Mouse (Mus musculus) erythroid progenitor cell, adult 5-6 weeks (primary cell): Measurements from ENCODE around the gene Plcb4. TPM values are rescaled to one million over a fixed set of nuclear protein-coding genes. Genes with fewer than 3 reads are reported as not detected.
"Not testable (repeated sequence)": the region's sequence is repeated elsewhere in the genome, so short reads cannot be mapped to it uniquely, and the experiment has no call there.

Source experiments
- ATAC-seq: replicated peaks from 2 replicates; pipeline ENCODE4 v1.8.0; 2016; ENCODE audit warnings: moderate number of reproducible peaks, mild to moderate bottlenecking, moderate TSS enrichment, inconsistent platforms; ENCODE audit not compliant: poor library complexity, low FRiP score, severe bottlenecking
- total RNA-seq, 2 experiments: library from RNA; stranded (forward) in 1 of 2; stranded (reverse) in 1 of 2; fragments of 150-400 nt in 1 of 2; fragments of 186-747, 209-891 nt in 1 of 2; gene quantifications; 2 replicates each; pipeline versions ENCODE4 v1.2.3 to v1.2.4; 2015 to 2017; ENCODE audit warnings: low replicate concordance in 2 of 2

The Plcb4 gene
- total RNA-seq, 2 experiments from 2014 or later: 0.84 to 1.2 TPM

GRCm38 (mm10) chr2:135873761-135874160 lies 214.9 kb downstream of the Plcb4 start:
- no peak for ATAC-seq

DNA sequence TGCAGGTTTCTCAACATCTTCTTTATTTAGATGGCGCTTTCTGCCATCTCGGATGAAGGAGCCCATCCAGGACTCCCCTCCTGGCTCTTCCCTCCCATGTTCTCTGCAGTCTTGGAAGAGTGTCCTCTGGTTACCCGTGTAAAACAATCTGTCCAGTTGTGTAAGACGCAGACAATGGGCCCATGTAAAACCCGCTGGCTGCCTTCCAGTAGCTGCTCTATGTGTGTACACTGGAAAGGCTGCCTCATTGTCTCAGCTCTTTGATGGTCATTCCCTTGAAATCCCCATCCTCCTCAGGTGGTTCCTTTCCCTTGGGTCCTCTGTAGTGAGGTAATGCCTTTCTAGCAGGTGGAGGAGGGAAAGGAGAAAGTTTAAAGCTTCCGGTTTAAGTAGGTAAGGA lies 216.7 kb downstream of the Plcb4 start:
- ATAC-seq: no peak

- no peak for ATAC-seq
These were observed 220.5 kb downstream of the Plcb4 start for GRCm38 (mm10) chr2:135879356-135879755.

DNA sequence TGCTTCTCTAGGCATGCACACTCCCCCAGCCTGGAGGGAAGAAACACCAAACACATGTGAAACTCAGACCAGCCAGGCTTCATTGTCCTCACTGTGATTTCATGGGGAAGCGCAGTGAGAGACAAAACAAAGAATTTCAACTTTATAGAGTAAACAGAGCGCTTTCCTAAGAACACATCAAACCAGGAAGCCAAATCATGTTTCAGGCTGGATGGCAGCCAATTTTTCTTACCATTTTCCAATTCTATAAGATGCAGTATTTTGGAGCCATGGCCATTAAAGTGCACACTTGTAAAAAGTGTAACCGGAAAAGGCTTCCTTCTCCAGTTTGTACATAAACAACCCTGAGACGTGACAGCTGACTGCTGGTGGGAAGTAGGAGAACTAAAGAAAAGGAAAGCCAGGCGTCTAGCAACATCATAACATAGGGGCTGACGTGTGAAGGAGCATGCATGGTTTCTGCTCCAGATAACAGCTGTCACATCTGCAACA lies 221.5 kb downstream of the Plcb4 start:
- ATAC-seq: no peak

GRCm38 (mm10) chr2:135883359-135883758 lies 224.5 kb downstream of the Plcb4 start:
- no peak for ATAC-seq

DNA sequence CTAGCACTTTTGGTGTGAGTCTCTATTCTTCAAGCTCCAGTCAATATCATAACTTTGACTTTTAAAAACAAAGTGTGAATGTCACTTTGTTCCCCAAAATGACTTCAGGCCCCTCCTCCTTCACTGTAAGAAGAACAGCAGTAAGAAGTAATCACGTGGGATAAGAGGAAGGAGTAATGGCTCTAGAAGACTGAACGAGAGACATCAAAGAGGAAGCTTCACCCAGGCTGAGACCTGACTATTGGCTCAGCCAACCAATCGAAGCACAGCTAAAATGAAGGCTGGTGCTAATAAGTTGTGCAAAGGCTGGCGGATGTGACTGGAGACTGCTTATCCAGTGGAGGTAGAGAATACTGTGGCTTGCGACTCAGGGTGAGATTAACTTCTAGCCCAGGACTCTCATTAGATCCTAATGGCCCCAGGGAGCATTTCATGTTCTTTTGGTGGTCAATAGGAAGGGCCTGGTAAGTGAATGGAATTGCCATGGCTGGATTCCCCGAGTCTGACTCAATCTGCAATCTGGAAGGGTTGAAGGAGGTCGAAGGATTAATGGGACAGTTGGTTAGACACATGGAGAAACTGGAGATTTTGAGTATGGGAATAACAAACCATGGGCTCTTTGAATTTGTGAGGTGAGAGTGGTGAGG lies 225.8 kb downstream of the Plcb4 start:
- ATAC-seq: no peak

GRCm38 (mm10) chr2:135885607-135886006 lies 226.8 kb downstream of the Plcb4 start:
- ATAC-seq: no peak

- ATAC-seq: no peak
These were observed 227.4 kb downstream of the Plcb4 start for GRCm38 (mm10) chr2:135886081-135886679.

DNA sequence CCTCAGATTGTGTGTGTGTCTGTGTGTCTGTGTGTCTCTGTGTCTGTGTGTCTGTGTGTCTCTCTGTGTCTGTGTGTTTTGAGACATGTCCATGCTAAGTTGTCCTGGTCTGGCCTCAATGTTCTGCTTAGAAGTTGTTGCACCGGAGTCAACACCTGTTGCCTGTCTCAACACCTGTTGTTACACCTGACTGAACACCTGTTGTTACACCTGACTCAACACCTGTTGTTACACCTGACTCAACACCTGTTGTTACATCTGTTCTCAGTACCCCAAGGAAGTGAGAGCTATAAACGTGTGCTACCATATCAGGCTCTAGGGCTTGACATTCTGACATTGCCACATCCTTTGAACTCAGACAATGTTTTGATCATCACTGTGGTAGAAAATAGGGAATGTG lies 229.0 kb downstream of the Plcb4 start:
- ATAC-seq: no peak

DNA sequence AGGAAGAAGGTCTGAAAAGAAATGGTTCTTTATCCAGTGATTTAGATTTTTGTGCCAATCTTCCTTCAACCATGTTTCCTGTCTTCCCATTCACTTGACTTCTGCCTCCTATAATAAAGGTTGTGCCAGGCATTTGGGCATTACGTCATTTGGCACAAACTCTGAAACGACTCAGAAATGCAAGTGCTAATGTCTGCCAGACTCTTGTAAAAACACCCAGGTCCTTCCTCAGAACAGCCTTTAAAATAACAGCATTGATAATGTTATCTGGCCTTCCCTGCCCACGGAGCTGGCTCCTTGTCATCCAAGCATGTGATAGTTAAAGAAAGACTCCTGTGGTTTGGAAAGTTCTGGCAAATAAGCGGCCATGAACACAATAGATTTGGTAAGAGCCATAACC lies 229.4 kb downstream of the Plcb4 start:
- no peak for ATAC-seq

- ATAC-seq: no peak
These were observed 230.0 kb downstream of the Plcb4 start for GRCm38 (mm10) chr2:135888767-135889166.

GRCm38 (mm10) chr2:135890083-135890482 lies 231.3 kb downstream of the Plcb4 start:
- ATAC-seq: no peak

- no peak for ATAC-seq
These were observed 232.3 kb downstream of the Plcb4 start for GRCm38 (mm10) chr2:135891097-135891496.

DNA sequence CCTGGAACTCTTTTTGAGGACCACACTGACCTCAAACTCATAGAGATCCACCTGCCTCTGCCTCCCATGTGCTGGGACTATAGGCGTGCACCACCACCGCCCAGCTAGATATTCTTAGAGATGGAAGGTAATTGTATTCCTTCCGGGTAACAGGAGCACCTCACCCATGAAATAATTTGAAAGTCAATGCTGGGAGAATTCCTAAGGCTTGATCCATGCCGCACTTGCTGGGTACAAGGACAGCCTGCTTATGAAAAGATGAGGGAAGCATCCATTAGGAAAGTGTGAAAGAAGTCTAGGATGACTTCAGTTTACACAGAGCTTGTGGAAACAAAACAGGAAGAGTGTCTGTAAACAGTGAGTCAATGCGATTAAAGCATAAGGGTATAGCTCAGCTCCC lies 232.9 kb downstream of the Plcb4 start:
- no peak for ATAC-seq

DNA sequence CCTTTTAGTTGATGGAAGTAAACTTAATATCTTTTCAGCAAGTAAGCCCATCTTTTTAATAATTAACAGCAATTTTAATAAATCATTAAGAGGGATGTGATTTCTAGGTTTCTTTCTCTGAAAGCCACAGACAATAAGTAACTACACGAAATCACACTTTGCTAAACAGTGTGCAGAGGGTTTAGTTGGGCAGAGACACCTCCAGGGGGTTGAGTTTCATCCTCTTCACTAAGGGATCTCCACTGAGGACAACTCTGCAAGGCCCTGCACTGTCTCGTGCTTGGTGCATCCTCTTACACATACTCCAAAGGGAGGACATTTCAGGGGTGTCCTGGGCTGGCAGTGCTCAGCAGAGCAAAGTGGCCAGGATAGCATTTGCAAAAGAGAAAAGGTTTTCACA lies 235.8 kb downstream of the Plcb4 start:
- ATAC-seq: no peak

GRCm38 (mm10) chr2:135898025-135898424 lies 239.2 kb downstream of the Plcb4 start:
- ATAC-seq: no peak

GRCm38 (mm10) chr2:135899931-135900330 lies 241.1 kb downstream of the Plcb4 start:
- not testable (repeated sequence) for ATAC-seq

GRCm38 (mm10) chr2:135901015-135901414 lies 242.2 kb downstream of the Plcb4 start:
- ATAC-seq: no peak

- ATAC-seq: no peak
These were observed 245.5 kb downstream of the Plcb4 start for GRCm38 (mm10) chr2:135904262-135904661.

- ATAC-seq: no peak
These were observed 246.0 kb downstream of the Plcb4 start for GRCm38 (mm10) chr2:135904791-135905190.

DNA sequence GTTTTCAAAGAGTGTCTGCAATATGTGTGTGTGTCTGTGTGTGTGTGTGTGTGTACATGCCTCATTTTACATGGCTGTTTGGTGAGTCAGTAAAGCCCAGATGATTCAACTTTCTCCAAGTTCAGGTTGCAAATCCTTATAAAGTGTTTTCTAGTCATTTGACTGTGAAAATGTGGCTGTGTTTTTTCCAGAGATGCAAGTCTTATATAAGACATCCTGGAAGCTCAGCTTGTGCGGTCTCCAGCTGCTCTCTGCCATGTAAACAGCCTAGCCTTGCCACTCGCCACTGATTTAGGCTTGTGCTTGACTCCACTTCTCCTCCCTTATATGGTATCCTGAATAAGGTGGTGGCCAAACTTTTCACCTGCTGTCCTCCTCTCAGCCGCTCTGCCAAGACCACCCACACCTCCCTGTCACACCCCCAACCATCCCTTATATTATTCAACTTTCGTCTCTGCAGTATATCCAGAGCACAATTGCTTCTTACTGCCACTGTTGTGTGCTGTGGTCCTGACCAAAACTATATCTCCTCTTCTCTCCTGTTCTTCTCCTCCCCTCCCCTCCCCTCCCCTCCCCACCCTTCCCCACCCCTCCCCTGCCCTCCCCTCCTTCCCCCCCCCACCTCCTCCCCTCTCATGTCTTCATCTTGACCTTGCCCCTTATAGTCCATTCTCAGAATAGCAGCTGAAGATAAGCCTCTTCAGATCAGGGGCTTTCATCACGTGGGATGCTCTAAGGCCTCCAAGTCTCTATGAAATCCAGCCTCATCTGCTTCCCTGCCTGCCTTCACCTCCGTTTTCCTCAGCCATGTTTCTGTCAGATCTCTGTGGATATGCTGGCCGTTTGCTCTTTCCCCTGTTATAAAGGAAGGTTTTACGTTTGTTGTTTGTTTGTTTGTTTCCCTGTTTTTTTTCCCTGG lies 255.8 kb downstream of the Plcb4 start:
- no peak for ATAC-seq
